Comparison of ENCODE assay signal across 14 mouse cellular contexts in the genomic region with DNA sequence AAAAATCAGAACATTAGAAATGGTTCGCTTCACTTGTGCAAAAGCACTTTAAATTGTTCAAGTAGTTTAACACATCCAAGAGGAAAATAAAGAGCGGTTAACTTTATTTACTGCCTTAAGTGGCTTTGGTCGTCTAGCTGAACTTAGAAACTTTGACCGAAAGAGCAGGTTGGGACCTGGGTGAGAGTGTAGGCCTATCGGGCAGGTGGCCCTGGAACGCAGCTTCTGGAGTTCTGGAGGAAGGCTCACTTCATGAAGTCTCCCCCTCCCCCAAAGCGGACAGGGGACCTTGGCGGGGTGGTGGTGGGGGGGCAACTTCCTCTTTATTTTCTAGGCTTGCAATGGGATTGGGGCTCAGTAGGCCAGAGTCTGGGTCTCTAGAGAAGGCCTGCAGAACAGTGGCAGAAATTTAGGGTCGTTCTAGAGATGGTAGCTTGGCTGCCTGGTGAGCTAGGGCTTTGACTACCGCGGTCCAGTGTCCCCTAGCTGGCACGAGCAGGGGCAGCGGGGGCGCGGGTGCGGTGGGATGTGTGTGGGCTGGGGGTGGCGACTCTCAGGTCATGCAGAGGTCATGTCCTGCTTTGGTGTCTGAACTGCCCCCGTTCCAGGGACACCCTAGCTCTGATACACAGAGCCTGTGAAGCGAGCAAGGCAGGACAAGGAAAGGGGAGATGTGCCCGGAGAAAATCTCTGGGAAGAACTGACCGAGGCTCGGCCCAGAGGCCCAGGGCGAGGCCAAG. TPM values are rescaled to one million over a fixed set of nuclear protein-coding genes. Genes with fewer than 3 reads are reported as not detected.
DNase-seq lines count a peak whose midpoint lies in the region; ATAC-seq and TF ChIP-seq lines count a peak whose summit lies in the region.
"Had no signal": no experiment of that assay in that cellular context is flagged by ENCODE, and none has a peak within 500 bp of the region (broad histone marks: within the 10 kb centered on the region; RNA-seq: fewer than 3 reads in every experiment).

No protein-coding gene starts in this region.

- no peak for TF ChIP-seq CTCF in thymus, adult 2 months (IDR thresholded peaks at IDR 0.05; ENCODE audit: borderline replicate concordance, control insufficient read depth, extremely low read depth, insufficient read depth, low read length, poor library complexity)

- H3K9me3 ChIP-seq in forebrain, embryonic 15.5 days, result no peaks in the 10 kb centered on the region
- H3K9me3 ChIP-seq in limb, embryonic 13.5 days, result no peaks in the 10 kb centered on the region
- H3K9me3 ChIP-seq: embryonic facial prominence, embryonic 12.5 days had no signal

- peaks cover 5% of the 10 kb centered on the region for H3K4me1 ChIP-seq in forebrain, embryonic 15.5 days
- peaks cover 4% of the 10 kb centered on the region for H3K4me1 ChIP-seq in limb, embryonic 13.5 days
- no peaks in the 10 kb centered on the region for H3K4me1 ChIP-seq in thymus, adult 2 months (replicated peaks; ENCODE audit: control insufficient read depth, insufficient read depth, low read length)

- H3K9ac ChIP-seq in forebrain, embryonic 15.5 days (replicated peaks), result no peak overlapping the region
- no peak overlapping the region for H3K9ac ChIP-seq in limb, embryonic 13.5 days
- H3K9ac ChIP-seq: embryonic facial prominence, embryonic 12.5 days had no signal

- ATAC-seq in forebrain, embryonic 15.5 days (replicated peaks), result 0 out of 2 replicates have a peak, but pooled peaks have one; percentile 14
- 0 out of 2 replicates have a peak, but pooled peaks have one; percentile 11 for ATAC-seq in limb, embryonic 13.5 days (ENCODE audit: low FRiP score, low read depth)
- ATAC-seq in cerebellum, adult (ENCODE audit: insufficient number of reproducible peaks, low FRiP score, low TSS enrichment), result no peak
- ATAC-seq: activated CD4-positive, CD25-positive, alpha-beta regulatory T cell, adult 4 months had no signal

- DNase-seq in retina, embryonic 14.5 days (ENCODE audit: low spot score), result peak; percentile 21
- no peak for DNase-seq in retina, postnatal 1 day
- no peak for DNase-seq in thymus, adult 2 months
- no peak for DNase-seq in adipocyte (ENCODE audit: low spot score)
- DNase-seq: heart, postnatal 14 days; lung, adult 18-20 months had no signal

- TF ChIP-seq POLR2A in thymus, adult 2 months (IDR thresholded peaks at IDR 0.05; ENCODE audit: control insufficient read depth, extremely low read depth, insufficient read depth, low read length, poor library complexity), result no peak

- peak overlapping the region; percentile 4; the same call in 1 of the 2 replicates for H3K4me3 ChIP-seq in forebrain, embryonic 15.5 days
- H3K4me3 ChIP-seq in limb, embryonic 13.5 days, result no peak overlapping the region
- H3K4me3 ChIP-seq in thymus, adult 2 months (ENCODE audit: control insufficient read depth, insufficient read depth, low read length), result no peak overlapping the region
- H3K4me3 ChIP-seq: embryonic facial prominence, embryonic 12.5 days had no signal

- peaks cover 70% of the 10 kb centered on the region for H3K27me3 ChIP-seq in forebrain, embryonic 15.5 days
- peaks cover 85% of the 10 kb centered on the region for H3K27me3 ChIP-seq in limb, embryonic 13.5 days
- H3K27me3 ChIP-seq in thymus, adult 2 months (ENCODE audit: control insufficient read depth, insufficient read depth, low read length), result peaks cover 43% of the 10 kb centered on the region
- H3K27me3 ChIP-seq: CH12.LX had no signal

- H3K4me2 ChIP-seq in forebrain, embryonic 15.5 days (replicated peaks), result no peak overlapping the region
- no peak overlapping the region for H3K4me2 ChIP-seq in limb, embryonic 13.5 days (replicated peaks)
- H3K4me2 ChIP-seq: embryonic facial prominence, embryonic 12.5 days had no signal

- no peak overlapping the region for H3K27ac ChIP-seq in forebrain, embryonic 15.5 days (replicated peaks)
- H3K27ac ChIP-seq in limb, embryonic 13.5 days, result no peak overlapping the region
- H3K27ac ChIP-seq in thymus, adult 2 months (ENCODE audit: control insufficient read depth, insufficient read depth, low read length), result no peak overlapping the region
- H3K27ac ChIP-seq: embryonic facial prominence, embryonic 12.5 days had no signal

- no peaks in the 10 kb centered on the region for H3K36me3 ChIP-seq in forebrain, embryonic 15.5 days
- H3K36me3 ChIP-seq in limb, embryonic 13.5 days, result no peaks in the 10 kb centered on the region
- H3K36me3 ChIP-seq in thymus, adult 2 months (ENCODE audit: control insufficient read depth, insufficient read depth, low read length), result no peaks in the 10 kb centered on the region
- H3K36me3 ChIP-seq: embryonic facial prominence, embryonic 12.5 days had no signal

- WGBS in forebrain, embryonic 15.5 days, result under 1% methylated on average over 23 of the region's 23 CpGs
- under 1% methylated on average over 22 of the region's 23 CpGs for WGBS in limb, embryonic 13.5 days
- 8% methylated on average over 23 of the region's 23 CpGs for WGBS in thymus, adult 2 months

RNA-seq across cellular contexts. Expression of gene Otp, which starts 0.6 kb away (rescaled TPM):
- polyA plus RNA-seq in forebrain, embryonic 15.5 days (2015; fragmentation: Nextera tagmentation; extraction: Ambion mirVana), result 1.4 and 3.6 TPM in 2 replicates
- polyA plus RNA-seq in limb, embryonic 13.5 days (2015; fragmentation: Nextera tagmentation; extraction: Ambion mirVana), result not detected in 2 replicates
- not detected in 2 replicates for polyA plus RNA-seq in thymus, adult 2 months (2012; rRNA removed)
- polyA plus RNA-seq: activated CD4-positive, CD25-positive, alpha-beta regulatory T cell, adult 4 months; kidney, embryonic 14.5 days; testis, adult 2 months had no signal
